Comparison of ENCODE assay signal across 23 mouse cellular contexts in the genomic region with DNA sequence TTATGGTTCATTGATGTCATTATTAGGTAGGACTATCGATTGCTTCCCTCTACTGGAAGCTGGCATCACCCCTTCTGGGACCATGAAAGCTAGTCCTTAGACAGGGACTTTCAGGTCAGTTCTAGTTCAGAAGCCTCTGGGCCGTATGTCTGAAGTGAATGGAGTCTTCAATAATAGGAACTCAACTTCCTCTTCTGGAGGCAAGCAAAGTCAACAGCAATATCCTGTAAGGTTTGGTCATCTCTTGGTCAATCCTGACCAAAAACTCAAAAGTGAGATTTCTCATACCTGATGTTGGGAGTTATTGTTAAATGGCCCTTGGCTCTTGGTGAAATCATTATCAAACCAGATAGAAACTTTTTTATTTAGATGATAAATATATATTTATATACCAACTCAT.
"Had no signal": no experiment of that assay in that cellular context is flagged by ENCODE, and none has a peak within 500 bp of the region (broad histone marks: within the 10 kb centered on the region; RNA-seq: fewer than 3 reads in every experiment).

No protein-coding gene starts in this region.

- ATAC-seq: hindbrain, postnatal 0 days; intestine, embryonic 16.5 days had no signal

- H3K4me2 ChIP-seq: heart, embryonic 12.5 days; hindbrain, embryonic 13.5 days; hindbrain, embryonic 15.5 days; kidney, embryonic 15.5 days; limb, embryonic 13.5 days; limb, embryonic 15.5 days had no signal

- DNase-seq: gastrocnemius, postnatal 14 days; gastrocnemius, postnatal 36 days; heart, adult 18-20 months; heart, postnatal 10 days; heart, postnatal 4 days; kidney, adult 11 months; kidney, adult 2 months; kidney, adult 9 months; kidney, postnatal 14 days; kidney, postnatal 36 days; layer of hippocampus, adult 9-11 months; layer of hippocampus, postnatal 36 days; left cerebral cortex, postnatal 4 days had no signal

- H3K4me1 ChIP-seq: hindbrain, embryonic 15.5 days; kidney, embryonic 15.5 days had no signal

- H3K4me3 ChIP-seq: heart, embryonic 10.5 days; heart, embryonic 12.5 days; hindbrain, embryonic 13.5 days; hindbrain, embryonic 15.5 days; kidney, embryonic 15.5 days; limb, embryonic 13.5 days; limb, embryonic 15.5 days had no signal

- H3K9me3 ChIP-seq: heart, embryonic 10.5 days; heart, embryonic 12.5 days; hindbrain, embryonic 13.5 days; hindbrain, embryonic 15.5 days; kidney, embryonic 15.5 days; limb, embryonic 13.5 days; limb, embryonic 15.5 days had no signal

- H3K27me3 ChIP-seq: heart, embryonic 12.5 days; hindbrain, embryonic 13.5 days; hindbrain, embryonic 15.5 days; kidney, embryonic 15.5 days; limb, embryonic 13.5 days; limb, embryonic 15.5 days had no signal

- H3K9ac ChIP-seq: heart, embryonic 12.5 days; hindbrain, embryonic 13.5 days; hindbrain, embryonic 15.5 days; kidney, embryonic 15.5 days; limb, embryonic 13.5 days; limb, embryonic 15.5 days had no signal

- H3K27ac ChIP-seq: heart, embryonic 10.5 days; hindbrain, embryonic 13.5 days; hindbrain, embryonic 15.5 days; hindbrain, postnatal 0 days; kidney, embryonic 15.5 days; kidney, postnatal 0 days; limb, embryonic 13.5 days; limb, embryonic 15.5 days had no signal

- H3K36me3 ChIP-seq: heart, embryonic 10.5 days; heart, embryonic 12.5 days; hindbrain, embryonic 13.5 days; hindbrain, embryonic 15.5 days; kidney, embryonic 15.5 days; limb, embryonic 13.5 days; limb, embryonic 15.5 days had no signal
